Mouse (Mus musculus) CD8-positive naive resting alpha-beta T cell, adult 57 days (primary cell): ENCODE results near the gene Stxbp3. TPM values are rescaled to one million over a fixed set of nuclear protein-coding genes. Genes with fewer than 3 reads are reported as not detected.

ENCODE experiments used
- total RNA-seq: library from RNA; stranded (reverse); gene quantifications from one replicate; pipeline ENCODE4 v1.2.4, GENCODE M21; 2023

Stxbp3 gene
- total RNA-seq, result 71.6 TPM

GRCm38 (mm10) chr3:108840000-108840715 lies at the start of gene Stxbp3:
TSS of gene Stxbp3 (minus strand) at chr3:108840526.

DNA sequence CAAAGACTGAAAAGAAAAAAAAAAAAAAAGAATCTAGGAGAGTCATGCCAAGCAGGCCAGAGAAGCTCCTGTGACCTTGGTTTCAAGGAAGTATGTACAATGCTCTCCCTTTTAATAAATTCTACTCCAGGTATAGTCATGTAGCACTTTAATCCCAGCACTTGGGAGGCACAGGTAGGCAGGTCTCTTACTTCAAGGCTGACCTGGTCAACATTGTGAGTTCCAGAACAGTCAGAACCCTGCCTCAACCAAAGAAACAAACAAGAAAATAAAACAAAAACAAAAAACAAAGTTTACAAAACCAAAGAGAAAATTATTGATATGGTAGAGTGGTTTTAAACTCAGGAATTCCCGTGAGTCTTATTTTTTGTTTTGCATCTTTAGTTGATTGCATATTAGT lies 49.6 kb upstream of the Stxbp3 start, which contains the start of gene Fndc7:
Gene Fndc7, minus strand, starts transcription at position 101 of the 400 bp plus-strand sequence.

Other genes starting within 250 kb of the Stxbp3 start
- gene Wdr47, start 249.2 kb downstream of the Stxbp3 start, total RNA-seq, result 15.6 TPM
- gene Clcc1, start 186.6 kb downstream of the Stxbp3 start, total RNA-seq, result 41.3 TPM
- 7.6 TPM for gene Gpsm2, start 118.2 kb downstream of the Stxbp3 start, total RNA-seq
- not detected for gene Aknad1, start 100.9 kb downstream of the Stxbp3 start, total RNA-seq
- 0.34 TPM for gene Fndc7, start 49.5 kb upstream of the Stxbp3 start, total RNA-seq
- gene Prpf38b, start 71.2 kb upstream of the Stxbp3 start, total RNA-seq, result 196 TPM
- 0.46 TPM for gene Henmt1, start 99.3 kb upstream of the Stxbp3 start, total RNA-seq
- not detected for gene Gm9857, start 99.9 kb upstream of the Stxbp3 start, total RNA-seq
- gene Fam102b, start 187.1 kb upstream of the Stxbp3 start, total RNA-seq, result 10.1 TPM
- not detected for gene Slc25a54, start 239.9 kb upstream of the Stxbp3 start, total RNA-seq